Mouse (Mus musculus) lung, adult 2 months (tissue): ENCODE measurements around the gene Frs3. TPM values are rescaled to one million over a fixed set of nuclear protein-coding genes. Genes with fewer than 3 reads are reported as not detected.
"Not testable (repeated sequence)": the region's sequence is repeated elsewhere in the genome, so short reads cannot be mapped to it uniquely, and the experiment has no call there.

Experiments used
- DNase-seq: peaks from one replicate; pipeline ENCODE4 v3.0.0; 2022
- H3K4me1 ChIP-seq: fragments of 200-500 bp; 2 replicates; pipeline ENCODE4 v1.6.1; 2011; ENCODE audit warnings: low read length; ENCODE audit not compliant: control insufficient read depth, insufficient read depth
- H3K4me3 ChIP-seq: fragments of 200-500 bp; replicated peaks from 2 replicates; pipeline ENCODE3; 2011; ENCODE audit warnings: low read depth, mild to moderate bottlenecking, control low read depth, low read length; ENCODE audit errors: extremely low read depth
- CTCF ChIP-seq: fragments of 200-500 bp; IDR thresholded peaks from 2 replicates; pipeline ENCODE4 v1.5.1; 2011; ENCODE audit warnings: mild to moderate bottlenecking, low read length, control low read depth; ENCODE audit not compliant: insufficient read depth
- POLR2A ChIP-seq: fragments of 200-500 bp; IDR thresholded peaks from 2 replicates; pipeline ENCODE4 v1.6.1; 2011; ENCODE audit warnings: low read depth, mild to moderate bottlenecking, control low read depth, low read length, borderline replicate concordance; ENCODE audit errors: extremely low read depth
- WGBS: fragments of 180-500 bp; shearing (Covaris S2); methylation state at CpG from one replicate; pipeline ENCODE4 v1.1.7; 2018; 5-methylcytosine and 5-hydroxymethylcytosine counted together
- polyA plus RNA-seq: library from polyadenylated mRNA; depleted of rRNA; stranded (reverse); fragments of >200 nt; gene quantifications from 2 replicates; pipeline ENCODE4 v1.2.3, GENCODE M21; 2012; rRNA removed

The Frs3 gene
- polyA plus RNA-seq, result 15.2 and 17.2 TPM in 2 replicates

- peak; percentile 58 for DNase-seq
- peak within 1 kb of the TSS; percentile 83 for H3K4me3 ChIP-seq
- peaks cover 6% of the 10 kb centered on the region; the same call in 1 of the 2 replicates for H3K4me1 ChIP-seq
- WGBS, result 2% methylated on average over 58 of the region's 58 CpGs
- TF ChIP-seq POLR2A, result 0 out of 2 replicates have a peak, but pooled peaks have one; percentile 3
- TF ChIP-seq CTCF, result no peak
Measured at GRCm38 (mm10) chr17:47688608-47689575, at the start of gene Frs3. TSS of gene Frs3 (plus strand) at chr17:47689030.

- no peak for TF ChIP-seq POLR2A
- TF ChIP-seq CTCF, result no peak
- H3K4me3 ChIP-seq, result no peak overlapping the region
- no peak for DNase-seq
- 83% methylated on average over 2 of the region's 2 CpGs for WGBS
- no peaks in the 10 kb centered on the region for H3K4me1 ChIP-seq
Measured at GRCm38 (mm10) chr17:47642992-47643391, 45.8 kb upstream of the Frs3 start.

DNA sequence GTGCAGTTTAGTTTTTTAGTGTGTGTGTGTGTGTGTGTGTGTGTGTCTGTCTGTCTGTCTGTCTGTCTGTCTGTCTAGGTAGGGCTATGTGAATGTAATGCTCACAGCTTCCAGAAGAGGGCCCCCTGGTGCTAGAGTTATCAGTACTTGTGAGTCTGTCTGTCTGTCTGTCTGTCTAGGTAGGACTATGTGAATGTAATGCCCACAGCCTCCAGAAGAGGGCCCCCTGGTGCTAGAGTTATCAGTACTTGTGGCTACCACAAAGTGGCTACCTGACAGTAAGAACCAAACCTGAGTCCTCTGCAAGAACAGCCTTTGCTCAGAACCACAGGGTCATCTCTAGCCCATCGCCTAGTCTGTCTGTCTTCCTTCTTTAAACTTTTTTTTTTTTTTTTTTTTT lies 42.1 kb upstream of the Frs3 start:
- 67% methylated on average over 1 of the region's 1 CpGs for WGBS
- TF ChIP-seq CTCF, result peak; percentile 36; the same call in 1 of the 2 replicates
- TF ChIP-seq POLR2A, result no peak
- Histone ChIP-seq H3K4me3 (no peak overlapping the region), H3K4me1 (no peaks in the 10 kb centered on the region)
- DNase-seq, result peak; percentile 68

GRCm38 (mm10) chr17:47648966-47649365 lies 39.9 kb upstream of the Frs3 start:
- H3K4me3 ChIP-seq, result no peak overlapping the region
- 65% methylated on average over 4 of the region's 4 CpGs for WGBS
- DNase-seq, result no peak
- TF ChIP-seq CTCF, result no peak
- TF ChIP-seq POLR2A, result no peak
- H3K4me1 ChIP-seq, result no peaks in the 10 kb centered on the region

DNA sequence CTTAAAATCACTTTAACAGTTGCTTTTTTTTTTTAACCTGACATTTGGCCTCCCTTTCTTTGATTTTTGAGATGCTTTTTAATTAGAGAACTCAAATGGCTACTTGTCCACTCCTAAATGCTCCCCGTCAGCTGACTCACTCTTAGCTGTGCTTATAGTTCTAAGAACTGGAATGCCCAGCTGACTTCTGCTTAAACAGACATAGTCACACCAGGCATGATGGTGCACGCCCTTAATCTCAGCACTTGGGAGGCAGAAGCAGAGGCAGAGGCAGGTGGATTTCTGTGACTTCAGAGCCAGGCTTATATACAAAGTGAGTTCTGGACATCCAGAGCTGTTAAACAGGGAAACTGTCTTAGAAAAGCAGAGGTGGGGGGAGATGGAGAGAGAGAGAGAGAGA lies 36.9 kb upstream of the Frs3 start:
- TF ChIP-seq POLR2A (no peak), CTCF (no peak)
- no peak for DNase-seq
- Histone ChIP-seq H3K4me3 (no peak overlapping the region), H3K4me1 (no peaks in the 10 kb centered on the region)
- WGBS, result 77% methylated on average over 2 of the region's 2 CpGs

DNA sequence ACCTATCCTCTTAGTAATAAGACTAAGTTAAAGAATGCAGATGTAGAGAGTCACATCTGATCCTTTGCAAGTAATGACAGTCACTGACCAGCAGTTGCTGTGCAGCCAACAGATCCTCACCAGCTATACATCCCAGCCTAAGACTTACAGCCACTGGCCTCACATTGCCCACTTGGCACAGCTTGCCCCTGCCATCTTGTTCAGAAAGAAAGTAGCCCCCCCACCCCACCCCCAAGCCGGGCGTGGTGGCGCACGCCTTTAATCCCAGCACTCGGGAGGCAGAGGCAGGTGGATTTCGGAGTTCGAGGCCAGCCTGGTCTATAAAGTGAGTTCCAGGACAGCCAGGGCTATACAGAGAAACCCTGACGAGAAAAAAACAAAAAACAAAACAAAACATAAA lies 34.5 kb upstream of the Frs3 start:
- not testable (repeated sequence) for H3K4me1 ChIP-seq, H3K4me3 ChIP-seq, DNase-seq
- WGBS, result 95% methylated on average over 8 of the region's 8 CpGs

DNA sequence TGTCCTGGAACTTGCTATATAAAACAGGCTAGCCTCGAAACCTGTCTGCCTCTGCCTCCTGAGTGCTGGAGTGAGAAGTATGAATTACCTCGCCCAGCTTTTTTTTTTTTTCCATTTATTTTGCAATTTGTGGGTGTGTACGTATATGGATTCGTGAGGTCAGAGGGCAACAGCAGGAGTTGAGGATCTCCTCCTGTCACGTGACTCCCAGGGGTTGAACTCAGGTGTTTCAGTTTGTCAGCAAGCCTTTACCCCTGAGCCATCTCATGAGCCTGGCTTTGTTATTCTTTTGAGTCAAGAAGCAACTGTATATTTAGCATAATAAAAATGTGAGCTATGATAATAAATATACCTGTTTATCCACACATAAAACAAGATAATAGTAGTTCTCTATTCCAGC lies 33.1 kb upstream of the Frs3 start:
- no peaks in the 10 kb centered on the region for H3K4me1 ChIP-seq
- TF ChIP-seq CTCF, result no peak
- TF ChIP-seq POLR2A, result no peak
- no peak for DNase-seq
- WGBS, result 58% methylated on average over 5 of the region's 5 CpGs
- no peak overlapping the region for H3K4me3 ChIP-seq

- no peak for DNase-seq
- Histone ChIP-seq H3K4me1 (no peaks in the 10 kb centered on the region; the same call in 1 of the 2 replicates), H3K4me3 (no peak overlapping the region)
- 65% methylated on average over 4 of the region's 4 CpGs for WGBS
- TF ChIP-seq CTCF, result no peak
- TF ChIP-seq POLR2A, result no peak
Measured at GRCm38 (mm10) chr17:47657901-47658300, 30.9 kb upstream of the Frs3 start.

DNA sequence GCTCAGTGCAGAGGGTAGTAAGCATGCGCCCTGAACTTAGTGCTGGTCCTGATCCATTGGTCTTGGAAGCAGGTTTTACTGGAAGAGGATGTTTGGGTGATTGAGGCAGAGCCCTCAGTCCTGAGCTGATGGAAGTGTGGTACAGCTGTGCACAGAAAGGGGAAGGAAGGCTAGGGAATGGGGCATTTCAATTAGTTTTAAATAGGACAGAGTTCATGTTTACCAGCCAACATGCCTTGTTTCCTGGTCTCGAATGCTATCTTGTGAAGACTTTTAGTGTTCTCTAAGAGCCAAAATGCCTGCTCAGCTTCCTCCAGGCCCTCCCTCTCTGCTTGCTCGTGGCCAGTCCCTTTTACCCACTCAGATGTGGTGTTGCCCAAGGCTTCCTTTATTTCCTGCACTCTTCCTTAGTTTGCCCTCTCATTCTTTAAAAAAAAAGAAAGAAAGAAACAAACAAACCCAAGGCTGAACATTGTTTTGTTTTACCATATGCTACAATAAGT lies 30.0 kb upstream of the Frs3 start:
- no peaks in the 10 kb centered on the region; the same call in 1 of the 2 replicates for H3K4me1 ChIP-seq
- no peak for DNase-seq
- TF ChIP-seq CTCF (no peak), POLR2A (no peak)
- WGBS, result 55% methylated on average over 3 of the region's 3 CpGs
- no peak overlapping the region for H3K4me3 ChIP-seq
